In genomic region chr1:120443228-120443639, GRCm38 (mm10) we compare ENCODE assay signal across 28 mouse cellular contexts.
DNase-seq lines count a peak whose midpoint lies in the region; ATAC-seq and TF ChIP-seq lines count a peak whose summit lies in the region.
"Had no signal": no experiment of that assay in that cellular context is flagged by ENCODE, and none has a peak within 500 bp of the region (broad histone marks: within the 10 kb centered on the region; RNA-seq: fewer than 3 reads in every experiment).

No protein-coding gene starts in this region.

- TF ChIP-seq EP300 in MEL (IDR thresholded peaks at IDR 0.05; ENCODE audit: low read depth in 1 of 2, low read length in 2 of 2), result no peak

- DNase-seq in A20 (ENCODE audit: low read depth, low spot score) (peak; percentile 53), MEL (ENCODE audit: low read depth, low spot score) (no peak)
- DNase-seq in heart, embryonic 10.5 days (ENCODE audit: low spot score), result no peak
- DNase-seq in lung, postnatal 14 days, result no peak
- DNase-seq in cerebellum, postnatal 10 days, result no peak
- DNase-seq: adrenal gland, postnatal 10 days; adrenal gland, postnatal 36 days; cerebellum, adult 11 months; cerebellum, adult 2 months; cerebellum, adult 9-11 months; cerebellum, postnatal 36 days; embryo, embryonic 11 days; gastrocnemius, postnatal 25 days; heart, adult 2 months; kidney, adult 18-20 months had no signal

- H3K4me3 ChIP-seq in MEL (ENCODE audit: control insufficient read depth in 1 of 2, insufficient read depth in 1 of 2, low read depth in 2 of 2, low read length in 2 of 2), result no peak overlapping the region
- H3K4me3 ChIP-seq in heart, embryonic 10.5 days, result no peak overlapping the region
- H3K4me3 ChIP-seq: embryonic facial prominence, embryonic 10.5 days; embryonic facial prominence, embryonic 13.5 days; erythroblast, embryonic 14.5 days; forebrain, embryonic 12.5 days; forebrain, embryonic 15.5 days; heart, adult 2 months; hindbrain, embryonic 10.5 days; hindbrain, embryonic 13.5 days had no signal

- no peaks in the 10 kb centered on the region for H3K27me3 ChIP-seq in MEL (ENCODE audit: control insufficient read depth in 1 of 2, insufficient read depth in 2 of 2, low read length in 2 of 2)
- 0 out of 2 replicates have a peak, but pooled peaks cover 3% of the 10 kb centered on the region for H3K27me3 ChIP-seq in heart, embryonic 10.5 days (ENCODE audit: insufficient read depth, poor library complexity, severe bottlenecking)
- H3K27me3 ChIP-seq: embryonic facial prominence, embryonic 13.5 days; forebrain, embryonic 12.5 days; forebrain, embryonic 15.5 days had no signal

- peak; percentile 90 for ATAC-seq in granulocyte monocyte progenitor cell, adult 5-6 weeks (replicated peaks; ENCODE audit: poor library complexity, severe bottlenecking)
- peak; percentile 74 for ATAC-seq in megakaryocyte progenitor cell, adult 5-6 weeks (replicated peaks; ENCODE audit: poor library complexity)
- ATAC-seq: activated CD4-positive, CD25-positive, alpha-beta regulatory T cell, adult 4 months; forebrain, embryonic 15.5 days; hindbrain, postnatal 0 days; inflammation-experienced regulatory T-cells, adult 6 months; intestine, embryonic 16.5 days had no signal

- no peaks in the 10 kb centered on the region for H3K9me3 ChIP-seq in MEL (replicated peaks; ENCODE audit: insufficient read depth, low read length)
- no peaks in the 10 kb centered on the region for H3K9me3 ChIP-seq in heart, embryonic 10.5 days
- H3K9me3 ChIP-seq: embryonic facial prominence, embryonic 10.5 days; embryonic facial prominence, embryonic 13.5 days; forebrain, embryonic 12.5 days; forebrain, embryonic 15.5 days; hindbrain, embryonic 10.5 days; hindbrain, embryonic 13.5 days had no signal

- TF ChIP-seq RAD21 in MEL (IDR thresholded peaks at IDR 0.05; ENCODE audit: low read depth, low read length), result no peak

- WGBS in heart, embryonic 10.5 days, result 65% methylated on average over 3 of the region's 3 CpGs

- no peaks in the 10 kb centered on the region for H3K36me3 ChIP-seq in MEL (ENCODE audit: control insufficient read depth in 1 of 2, insufficient read depth in 2 of 2, low read length in 2 of 2)
- H3K36me3 ChIP-seq in heart, embryonic 10.5 days, result no peaks in the 10 kb centered on the region
- H3K36me3 ChIP-seq: embryonic facial prominence, embryonic 10.5 days; embryonic facial prominence, embryonic 13.5 days; forebrain, embryonic 12.5 days; forebrain, embryonic 15.5 days; hindbrain, embryonic 10.5 days; hindbrain, embryonic 13.5 days had no signal

- H3K79me2 ChIP-seq in MEL (ENCODE audit: control insufficient read depth, insufficient read depth, low read length, poor library complexity), result no peaks in the 10 kb centered on the region

- TF ChIP-seq CTCF in MEL (IDR thresholded peaks at IDR 0.05 in 2 of 3, conservative IDR thresholded peaks at IDR 0.05 in 1 of 3; ENCODE audit: control insufficient read depth in 1 of 3, insufficient read depth in 1 of 3, low read depth in 2 of 3, low read length in 3 of 3, poor library complexity in 1 of 3, severe bottlenecking in 1 of 3), result no peak

- no peak overlapping the region for H3K27ac ChIP-seq in MEL (ENCODE audit: control insufficient read depth, low read depth, low read length)
- H3K27ac ChIP-seq in heart, embryonic 10.5 days, result no peak overlapping the region
- H3K27ac ChIP-seq: embryonic facial prominence, embryonic 10.5 days; embryonic facial prominence, embryonic 13.5 days; forebrain, embryonic 12.5 days; forebrain, embryonic 15.5 days; heart, adult 2 months; hindbrain, embryonic 10.5 days; hindbrain, embryonic 13.5 days; hindbrain, postnatal 0 days had no signal

- H3K9ac ChIP-seq in MEL (ENCODE audit: control insufficient read depth, low read depth, low read length, poor library complexity, severe bottlenecking), result no peak overlapping the region
- H3K9ac ChIP-seq: embryonic facial prominence, embryonic 13.5 days; forebrain, embryonic 12.5 days; forebrain, embryonic 15.5 days; hindbrain, embryonic 13.5 days had no signal

- no peaks in the 10 kb centered on the region for H3K4me1 ChIP-seq in MEL (ENCODE audit: control insufficient read depth in 1 of 2, insufficient read depth in 2 of 2, low read length in 2 of 2)
- H3K4me1 ChIP-seq in heart, embryonic 10.5 days, result no peaks in the 10 kb centered on the region
- H3K4me1 ChIP-seq: embryonic facial prominence, embryonic 10.5 days; embryonic facial prominence, embryonic 13.5 days; forebrain, embryonic 12.5 days; forebrain, embryonic 15.5 days; hindbrain, embryonic 10.5 days; hindbrain, embryonic 13.5 days had no signal

- TF ChIP-seq POLR2A in MEL (IDR thresholded peaks at IDR 0.05; ENCODE audit: control insufficient read depth in 1 of 2, insufficient read depth in 1 of 2, low read depth in 1 of 2, low read length in 2 of 2, poor library complexity in 1 of 2), result no peak

TF ChIP-seq in MEL, 35 proteins besides CTCF, POLR2A, EP300 and RAD21:
- TF ChIP-seq USF1 (IDR thresholded peaks at IDR 0.05; ENCODE audit: low read depth, low read length), result no peak
- TF ChIP-seq ZNF384 (IDR thresholded peaks at IDR 0.05; ENCODE audit: low read depth, low read length), result peak; percentile 58
